Mouse (Mus musculus) ES-E14 (cell line): ENCODE measurements around the gene Trim25. TPM values are rescaled to one million over a fixed set of nuclear protein-coding genes. Genes with fewer than 3 reads are reported as not detected.
A peak's percentile ranks its signal among the peaks of the same experiment; 100 is the strongest.
"Not testable (repeated sequence)": the region's sequence is repeated elsewhere in the genome, so short reads cannot be mapped to it uniquely, and the experiment has no call there.

Experiments
- DNase-seq: peaks from one replicate; pipeline ENCODE4 v3.0.0-alpha.2; 2013; ENCODE audit warnings: low read depth, low spot score
- H3K27ac ChIP-seq: 2 replicates; pipeline ENCODE4 v1.5.1; 2012; ENCODE audit warnings: low read depth, mild to moderate bottlenecking, low read length, moderate library complexity, mixed read lengths; ENCODE audit not compliant: poor library complexity, insufficient read depth, severe bottlenecking
- H3K36me3 ChIP-seq: 2 replicates; pipeline ENCODE4 v1.6.1; 2012; ENCODE audit warnings: mild to moderate bottlenecking, low read length, moderate library complexity, mixed read lengths; ENCODE audit not compliant: control insufficient read depth, poor library complexity, insufficient read depth, severe bottlenecking
- H3K4me1 ChIP-seq, 2 experiments: fragments of 150-350 bp in 1 of 2; sonication (generic) in 1 of 2; 2 replicates each; pipeline ENCODE4 v1.6.1; 2012; ENCODE audit warnings: low read length in 2 of 2, mild to moderate bottlenecking in 1 of 2, mixed read lengths in 1 of 2; ENCODE audit not compliant: control insufficient read depth in 2 of 2, insufficient read depth in 2 of 2, poor library complexity in 1 of 2
- H3K4me3 ChIP-seq, 2 experiments: fragments of 150-350 bp in 1 of 2; sonication (generic) in 1 of 2; 2 replicates each; pipeline ENCODE4 v1.5.1; 2012; ENCODE audit warnings: low read length in 2 of 2, low read depth in 1 of 2, mild to moderate bottlenecking in 1 of 2, mixed read lengths in 1 of 2; ENCODE audit not compliant: insufficient read depth in 1 of 2, poor library complexity in 1 of 2, severe bottlenecking in 1 of 2
- H3K9ac ChIP-seq: 2 replicates; pipeline ENCODE4 v1.6.1; 2012; ENCODE audit warnings: low read depth, mild to moderate bottlenecking, low read length, mixed read lengths; ENCODE audit not compliant: poor library complexity, insufficient read depth, severe bottlenecking
- H3K9me3 ChIP-seq: fragments of 150-350 bp; sonication (generic); 2 replicates; pipeline ENCODE4 v1.6.1; 2012; ENCODE audit warnings: low read depth, mild to moderate bottlenecking, low read length; ENCODE audit not compliant: control insufficient read depth, insufficient read depth
- CHD2 ChIP-seq: IDR thresholded peaks from 2 replicates; pipeline ENCODE4 v1.6.1; 2014; ENCODE audit warnings: mild to moderate bottlenecking, low read depth, low read length, inconsistent platforms
- HCFC1 ChIP-seq: IDR thresholded peaks from 2 replicates; pipeline ENCODE4 v1.6.1; 2012; ENCODE audit warnings: low read length, inconsistent platforms, borderline replicate concordance; ENCODE audit not compliant: insufficient read depth
- MAFK ChIP-seq: IDR thresholded peaks from 2 replicates; pipeline ENCODE4 v1.6.1; 2014; ENCODE audit warnings: mild to moderate bottlenecking, low read depth, low read length, inconsistent platforms; ENCODE audit not compliant: insufficient read depth
- ZC3H11A ChIP-seq: IDR thresholded peaks from 2 replicates; pipeline ENCODE4 v1.6.1; 2012; ENCODE audit warnings: low read depth, mild to moderate bottlenecking, inconsistent platforms, low read length, borderline replicate concordance
- ZNF384 ChIP-seq: IDR thresholded peaks from 2 replicates; pipeline ENCODE4 v1.6.1; 2012; ENCODE audit warnings: low read depth, low read length, inconsistent platforms
- in situ Hi-C, 2 experiments: fragments of 600-800 bp; cut with MboI; formaldehyde crosslinking; loops; one replicate each; pipeline ENCODE4 v1.15.1; 2025; ENCODE audit warnings: low sequenced_read_pairs in 2 of 2, inconsistent platforms in 1 of 2; ENCODE audit not compliant: unreplicated experiment in 2 of 2
- total RNA-seq: library from RNA; depleted of rRNA; stranded (reverse); fragments of 300-350 nt; gene quantifications from 2 replicates; pipeline ENCODE4 v1.2.3, GENCODE M21; 2012

Trim25 gene
- total RNA-seq, 1 experiment = 37.8 TPM

DNA sequence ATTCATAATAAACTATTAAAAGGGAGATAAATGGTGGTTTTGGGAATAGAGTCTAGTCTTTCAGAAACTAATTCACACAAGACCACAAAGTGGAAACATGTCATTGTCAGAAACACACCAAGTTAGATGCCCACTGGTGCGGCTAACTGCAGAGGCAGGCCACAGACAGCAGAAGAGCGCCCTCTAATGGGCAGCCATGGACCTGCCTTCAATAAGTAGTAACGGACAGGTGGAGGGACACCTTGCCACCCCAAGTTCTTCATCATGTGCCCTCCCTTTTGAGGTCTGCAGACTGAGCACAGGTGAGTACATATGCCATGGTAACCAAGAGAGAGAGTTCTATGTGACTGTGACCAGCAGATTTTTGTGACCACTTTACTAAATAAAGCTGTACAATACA, 40.1 kb downstream of the Trim25 start:
- Histone ChIP-seq H3K36me3 (peaks cover 29% of the 10 kb centered on the region), H3K4me3 (no peak overlapping the region)
- in situ Hi-C loops = no loop called here

GRCm38 (mm10) chr11:89041073-89041472, 41.9 kb downstream of the Trim25 start:
- H3K9ac ChIP-seq, H3K9me3 ChIP-seq, H3K4me1 ChIP-seq, DNase-seq, H3K4me3 ChIP-seq, H3K27ac ChIP-seq, in situ Hi-C loops: not testable (repeated sequence)
- peak; percentile 75 for TF ChIP-seq ZNF384
- H3K36me3 ChIP-seq = peaks cover 32% of the 10 kb centered on the region

More for the DNA sequence above, 40.1 kb downstream of the Trim25 start:
- Histone ChIP-seq H3K27ac (no peak overlapping the region), H3K9me3 (no peaks in the 10 kb centered on the region), H3K9ac (no peak overlapping the region), H3K4me1 (no peaks in the 10 kb centered on the region; a peak in 1 of 4 replicates)
- DNase-seq = no peak
- TF ChIP-seq MAFK = no peak
- TF ChIP-seq ZNF384 = no peak
- no peak for TF ChIP-seq HCFC1
- TF ChIP-seq ZC3H11A = 0 out of 2 replicates have a peak, but pooled peaks have one; percentile 37

DNA sequence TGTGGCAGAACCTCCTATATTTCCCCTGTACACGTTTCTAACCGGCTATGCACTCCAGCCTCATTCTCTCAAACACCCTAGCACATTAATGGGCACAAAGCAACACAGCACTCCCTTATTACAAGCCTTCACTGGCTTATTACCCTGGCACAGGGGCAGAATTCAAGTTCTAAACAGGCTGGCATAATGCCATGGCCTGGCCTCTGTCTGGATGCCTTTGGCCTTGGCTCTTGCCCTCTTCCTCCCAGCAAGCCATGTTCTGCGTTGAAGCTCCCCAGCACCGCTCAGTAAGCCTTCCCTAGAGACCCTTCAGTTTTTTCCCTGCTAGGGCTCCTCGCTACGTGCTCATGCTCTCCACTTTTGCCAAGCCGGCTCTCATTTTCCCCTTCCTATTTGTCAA, 43.9 kb downstream of the Trim25 start:
- H3K4me1 ChIP-seq = peaks cover 0 to 1% of the 10 kb centered on the region in 2 experiments; a peak in 2 of 4 replicates
- no peaks in the 10 kb centered on the region for H3K9me3 ChIP-seq
- H3K9ac ChIP-seq = no peak overlapping the region
- H3K36me3 ChIP-seq = peaks cover 35% of the 10 kb centered on the region
- TF ChIP-seq HCFC1 (no peak), ZNF384 (no peak), ZC3H11A (no peak), CHD2 (no peak), MAFK (no peak)
- no peak for DNase-seq
- no peak overlapping the region for H3K27ac ChIP-seq
- in situ Hi-C loops = no loop called here
- no peak overlapping the region for H3K4me3 ChIP-seq

- in situ Hi-C loops, DNase-seq, H3K4me3 ChIP-seq, H3K9me3 ChIP-seq, H3K9ac ChIP-seq, H3K27ac ChIP-seq, H3K4me1 ChIP-seq: not testable (repeated sequence)
- H3K36me3 ChIP-seq = peaks cover 31% of the 10 kb centered on the region
These were observed 46.3 kb downstream of the Trim25 start for GRCm38 (mm10) chr11:89045501-89045900.

DNA sequence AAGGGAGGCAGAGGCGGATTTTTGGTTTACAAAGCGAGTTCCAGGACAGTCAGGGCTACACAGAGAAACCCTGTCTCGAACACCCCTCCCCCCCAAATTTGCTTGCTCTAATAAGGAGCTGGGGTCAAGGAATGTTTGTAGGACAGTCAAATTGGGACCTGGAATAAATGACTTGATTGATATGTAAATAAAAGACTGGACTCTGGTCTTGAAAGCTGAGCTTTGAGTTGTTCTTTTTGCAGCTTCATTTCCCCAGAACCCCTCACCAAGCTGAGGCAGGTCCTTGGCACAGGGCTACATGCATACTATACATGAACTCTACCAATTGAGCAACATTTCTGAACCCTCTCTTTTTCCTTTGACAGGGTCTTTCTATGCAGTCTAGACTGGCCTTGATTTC, 46.8 kb downstream of the Trim25 start:
- Histone ChIP-seq H3K4me1 (peaks cover 0 to 1% of the 10 kb centered on the region in 2 experiments; a peak in 2 of 4 replicates), H3K36me3 (peaks cover 32% of the 10 kb centered on the region), H3K9me3 (no peaks in the 10 kb centered on the region), H3K4me3 (no peak overlapping the region), H3K27ac (peak overlapping the region; percentile 40; the same call in 1 of the 2 replicates), H3K9ac (no peak overlapping the region)
- no peak for DNase-seq
- in situ Hi-C loops = no loop called here
- TF ChIP-seq MAFK = no peak
- no peak for TF ChIP-seq HCFC1
- no peak for TF ChIP-seq ZC3H11A
- no peak for TF ChIP-seq ZNF384
- no peak for TF ChIP-seq CHD2
